Comparison of ENCODE assay signal across 13 mouse cellular contexts in genomic region chr14:35093561-35094186, GRCm38 (mm10).
DNase-seq lines count a peak whose midpoint lies in the region; ATAC-seq and TF ChIP-seq lines count a peak whose summit lies in the region.
"Had no signal": no experiment of that assay in that cellular context is flagged by ENCODE, and none has a peak within 500 bp of the region (broad histone marks: within the 10 kb centered on the region; RNA-seq: fewer than 3 reads in every experiment).

No protein-coding gene starts in this region.

- no peak for TF ChIP-seq POLR2A in cortical plate, adult 2 months (IDR thresholded peaks at IDR 0.05; ENCODE audit: extremely low read depth, insufficient read depth, low read length)

- 0 out of 2 replicates have a peak, but pooled peaks have one; percentile 16 for TF ChIP-seq CTCF in cortical plate, adult 2 months (IDR thresholded peaks at IDR 0.05; ENCODE audit: extremely low read depth, insufficient read depth, low read length)

- no peak overlapping the region for H3K27ac ChIP-seq in cortical plate, adult 2 months (ENCODE audit: insufficient read depth, low read length)
- no peak overlapping the region for H3K27ac ChIP-seq in hindbrain, embryonic 16.5 days (ENCODE audit: low read depth, low read length)
- H3K27ac ChIP-seq: liver, embryonic 15.5 days had no signal

- H3K4me1 ChIP-seq in cortical plate, adult 2 months (ENCODE audit: control insufficient read depth, insufficient read depth, low read length), result peaks cover 3% of the 10 kb centered on the region; the same call in 1 of the 2 replicates
- H3K4me1 ChIP-seq in hindbrain, embryonic 16.5 days (ENCODE audit: control insufficient read depth, insufficient read depth, low read depth, low read length), result peaks cover 13% of the 10 kb centered on the region
- H3K4me1 ChIP-seq: liver, embryonic 15.5 days had no signal

- intact Hi-C loops in heart, postnatal 10 days (cut with DNase I), result no loop called here

- no peak overlapping the region for H3K4me3 ChIP-seq in cortical plate, adult 2 months (ENCODE audit: insufficient read depth, low read length)
- H3K4me3 ChIP-seq in hindbrain, embryonic 16.5 days (ENCODE audit: low read length), result no peak overlapping the region
- H3K4me3 ChIP-seq: liver, embryonic 15.5 days had no signal

- H3K36me3 ChIP-seq in hindbrain, embryonic 16.5 days (ENCODE audit: control insufficient read depth, insufficient read depth, low read length), result no peaks in the 10 kb centered on the region
- H3K36me3 ChIP-seq: liver, embryonic 15.5 days had no signal

- peak; percentile 80 for DNase-seq in heart, adult 11 months
- no peak for DNase-seq in heart, postnatal 10 days
- peak; percentile 8 for DNase-seq in ES-CJ7 (ENCODE audit: low read depth, low spot score)
- no peak for DNase-seq in lung, postnatal 4 days
- no peak for DNase-seq in urinary bladder, postnatal 4 days (ENCODE audit: low spot score in 2 of 2)
- DNase-seq: cerebellum, adult 2 months; heart, adult 18-20 months; kidney, adult 2 months; layer of hippocampus, adult 9-11 months; left cerebral cortex, postnatal 4 days had no signal

- H3K9me3 ChIP-seq in hindbrain, embryonic 16.5 days (ENCODE audit: control insufficient read depth, low read length), result no peaks in the 10 kb centered on the region
- H3K9me3 ChIP-seq: liver, embryonic 15.5 days had no signal

- no peak overlapping the region for H3K4me2 ChIP-seq in hindbrain, embryonic 16.5 days (ENCODE audit: low read length)
- H3K4me2 ChIP-seq: liver, embryonic 15.5 days had no signal

- WGBS in hindbrain, embryonic 16.5 days, result 58% methylated on average over 6 of the region's 6 CpGs

- no peaks in the 10 kb centered on the region for H3K27me3 ChIP-seq in hindbrain, embryonic 16.5 days (replicated peaks; ENCODE audit: control insufficient read depth, insufficient read depth, low read length)
- H3K27me3 ChIP-seq: liver, embryonic 15.5 days had no signal

- no peak overlapping the region for H3K9ac ChIP-seq in hindbrain, embryonic 16.5 days (ENCODE audit: low read depth, low read length)
- H3K9ac ChIP-seq: liver, embryonic 15.5 days had no signal

- peak; percentile 53 for ATAC-seq in hindbrain, embryonic 16.5 days

Comparison
In these comparisons a context has a peak if more than half of its experiments do, and no peak if none do; other contexts are left out.
1. DNase-seq: peak in heart, adult 11 months (single experiment) and ES-CJ7 (single experiment); none in heart, postnatal 10 days (0 of 2), lung, postnatal 4 days (0 of 2) and urinary bladder, postnatal 4 days (0 of 2).